Mouse (Mus musculus): ENCODE data around the gene Mb21d2.

The Mb21d2 gene

GRCm38 (mm10) chr16:28928815-28929685 is at the start of gene Mb21d2:
TSS of gene Mb21d2 (minus strand) at chr16:28929673.
- no peak for DNase-seq (ENCODE audit: low read depth)

DNA sequence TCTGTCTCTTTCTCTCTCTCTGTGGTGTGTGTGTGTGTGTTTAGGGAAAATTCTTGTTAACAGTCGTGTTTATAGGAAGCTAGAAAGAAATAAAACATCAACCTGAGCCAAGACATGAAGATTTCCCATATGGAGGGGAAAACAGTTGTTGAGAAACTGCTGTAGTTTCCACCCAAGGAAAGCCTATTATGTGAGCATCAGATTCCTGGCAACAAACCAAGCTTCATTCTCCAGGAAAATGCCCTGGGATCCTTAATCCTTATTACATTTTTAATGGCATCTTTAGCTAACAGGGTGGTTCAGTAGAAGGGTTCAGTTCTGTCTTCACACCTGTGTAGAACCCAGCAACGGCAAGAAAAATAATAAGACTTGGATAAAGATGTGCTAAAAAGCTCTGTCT is 36.8 kb upstream of the Mb21d2 start:
- DNase-seq (ENCODE audit: low read depth), result no peak

GRCm38 (mm10) chr16:28964048-28964447 is 34.6 kb upstream of the Mb21d2 start:
- no peak for DNase-seq (ENCODE audit: low read depth)

DNA sequence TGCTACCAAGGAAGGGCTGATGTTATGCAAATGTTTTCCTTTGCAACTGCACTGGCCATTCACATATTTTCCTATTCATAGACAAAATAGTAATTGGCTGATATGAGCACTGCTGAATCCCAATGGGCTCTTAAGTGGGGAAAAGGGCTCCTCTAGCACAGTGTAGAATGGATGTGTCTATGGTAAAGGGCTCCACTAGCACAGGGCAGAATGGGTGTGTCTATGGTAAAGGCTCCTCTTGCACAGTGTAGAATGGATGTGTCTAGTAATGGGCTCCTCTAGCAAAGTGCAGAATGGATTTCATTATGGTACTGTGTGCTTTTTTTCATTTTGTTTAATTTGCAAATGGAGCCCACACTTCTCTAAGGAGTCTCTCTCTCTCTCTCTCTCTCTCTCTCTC is 33.5 kb upstream of the Mb21d2 start:
- DNase-seq (ENCODE audit: low read depth), result no peak

DNA sequence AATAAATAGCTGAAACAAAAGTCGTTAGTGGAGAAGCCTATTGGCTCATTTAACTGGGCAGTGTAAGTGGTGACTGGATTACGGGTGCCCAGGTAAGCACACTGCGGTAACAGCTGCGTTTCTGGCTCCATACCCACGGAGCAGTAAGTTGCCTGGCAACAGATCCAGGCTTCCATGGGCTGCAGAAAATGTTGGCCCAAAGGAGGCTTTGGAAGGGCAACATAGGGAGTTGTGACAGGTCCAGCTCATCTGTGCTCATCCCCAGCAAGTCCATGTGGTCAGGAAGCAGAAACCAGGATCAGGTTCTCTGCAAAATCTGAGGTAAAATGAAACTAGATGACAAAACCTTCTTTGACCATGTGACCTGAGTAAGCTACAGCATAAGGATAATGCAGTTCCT is 20.3 kb upstream of the Mb21d2 start:
- no peak for DNase-seq (ENCODE audit: low read depth)

- DNase-seq (ENCODE audit: low read depth), result no peak
Measured at GRCm38 (mm10) chr16:28943254-28943653, 13.8 kb upstream of the Mb21d2 start.

GRCm38 (mm10) chr16:28936181-28936792 is 6.8 kb upstream of the Mb21d2 start:
- no peak for DNase-seq (ENCODE audit: low read depth)

DNA sequence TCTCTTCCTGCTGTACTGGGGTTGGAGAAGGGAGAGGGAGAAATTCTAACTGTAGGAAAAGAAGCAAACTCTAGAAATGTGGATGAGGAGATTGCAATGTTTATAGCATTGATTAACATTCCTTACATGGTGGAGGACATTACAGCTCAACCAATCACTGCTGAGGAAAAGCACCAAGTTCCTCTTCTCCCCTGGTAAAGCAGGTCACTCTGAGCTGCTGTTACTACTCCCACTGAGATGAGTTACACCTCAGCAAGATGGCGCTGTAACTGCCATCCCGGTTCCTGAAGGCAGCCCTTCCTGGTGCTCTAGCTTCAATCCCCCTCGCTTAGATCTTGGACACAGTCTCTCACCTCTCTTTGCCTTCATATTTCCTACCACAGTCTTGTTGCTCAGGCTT is 6.2 kb upstream of the Mb21d2 start:
- DNase-seq (ENCODE audit: low read depth), result no peak

GRCm38 (mm10) chr16:28931213-28931612 is 1.7 kb upstream of the Mb21d2 start:
- no peak for DNase-seq (ENCODE audit: low read depth)

- no peak for DNase-seq (ENCODE audit: low read depth)
Measured at GRCm38 (mm10) chr16:28930426-28930825, 953 bp upstream of the Mb21d2 start.

DNA sequence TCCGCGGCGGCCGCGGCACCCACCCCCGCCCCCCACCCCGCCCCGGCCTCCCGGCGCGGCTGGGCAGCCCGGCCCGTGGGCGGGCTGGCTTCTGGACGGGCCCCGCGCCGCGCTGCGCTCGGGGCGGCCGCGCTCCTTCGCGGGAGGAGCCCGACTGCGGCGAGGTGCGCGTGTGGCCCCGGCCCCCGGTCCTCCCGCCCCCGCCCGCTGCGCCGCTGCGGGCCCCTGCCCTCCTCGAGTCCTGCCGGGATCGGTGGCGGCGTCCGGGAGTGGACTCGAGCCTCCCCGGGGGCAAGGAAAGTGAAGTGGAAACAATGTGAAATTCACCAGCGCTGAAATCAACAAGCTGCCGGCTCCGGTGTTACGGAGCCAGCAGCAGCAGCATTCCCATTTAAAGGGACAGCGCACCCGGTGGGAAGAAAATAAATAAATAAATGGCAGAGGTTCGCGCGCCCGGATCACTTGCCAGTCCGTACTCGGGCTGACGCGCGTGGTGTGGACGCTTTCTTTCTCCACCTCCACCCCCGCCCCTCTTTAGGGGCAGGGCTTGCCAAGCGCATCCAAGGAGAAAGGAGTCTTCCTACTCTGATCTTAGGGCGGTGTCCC is 316 bp upstream of the Mb21d2 start:
- DNase-seq (ENCODE audit: low read depth), result no peak

DNA sequence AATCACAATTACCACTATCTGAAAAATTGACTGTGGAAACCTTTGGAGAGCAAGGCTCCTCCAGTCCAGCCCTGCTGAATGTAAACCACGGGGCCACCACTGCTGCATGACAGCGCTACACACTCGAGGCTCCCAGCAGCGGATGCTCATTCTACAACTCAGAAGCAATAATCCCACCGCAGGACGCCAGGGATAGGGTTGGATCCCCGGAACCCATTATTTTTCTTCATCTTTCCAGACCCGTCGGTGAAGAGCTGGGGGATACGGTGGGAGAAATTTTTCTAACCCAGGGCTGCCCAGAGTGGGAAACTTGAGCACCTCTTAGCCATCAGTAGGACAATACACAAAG is 1.0 kb downstream of the Mb21d2 start:
- DNase-seq (ENCODE audit: low read depth), result no peak

DNA sequence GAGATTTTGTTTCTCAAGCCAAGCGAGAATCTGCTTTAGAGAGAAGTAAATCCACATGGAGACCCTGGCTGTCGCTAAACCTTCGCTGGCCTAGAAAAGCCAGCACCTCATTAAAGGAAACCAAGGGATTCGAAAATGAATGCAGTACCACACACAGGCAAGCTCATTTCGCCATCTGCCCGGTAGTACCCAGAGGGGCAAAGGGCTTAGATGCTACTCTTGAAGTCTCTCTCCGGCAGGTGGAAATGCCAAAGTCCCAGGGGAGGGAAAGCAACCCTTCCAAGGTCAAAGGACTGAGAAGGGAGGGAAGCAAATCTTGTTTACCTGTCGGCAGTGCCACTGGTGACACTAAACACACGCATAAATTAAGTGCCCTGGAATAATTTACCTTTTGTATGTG is 2.1 kb downstream of the Mb21d2 start:
- DNase-seq (ENCODE audit: low read depth), result no peak

GRCm38 (mm10) chr16:28919320-28919885 is 10.1 kb downstream of the Mb21d2 start:
- DNase-seq (ENCODE audit: low read depth), result no peak

GRCm38 (mm10) chr16:28915362-28915761 is 14.1 kb downstream of the Mb21d2 start:
- DNase-seq (ENCODE audit: low read depth), result no peak

- DNase-seq (ENCODE audit: low read depth), result no peak
Measured at GRCm38 (mm10) chr16:28914709-28915108, 14.8 kb downstream of the Mb21d2 start.

DNA sequence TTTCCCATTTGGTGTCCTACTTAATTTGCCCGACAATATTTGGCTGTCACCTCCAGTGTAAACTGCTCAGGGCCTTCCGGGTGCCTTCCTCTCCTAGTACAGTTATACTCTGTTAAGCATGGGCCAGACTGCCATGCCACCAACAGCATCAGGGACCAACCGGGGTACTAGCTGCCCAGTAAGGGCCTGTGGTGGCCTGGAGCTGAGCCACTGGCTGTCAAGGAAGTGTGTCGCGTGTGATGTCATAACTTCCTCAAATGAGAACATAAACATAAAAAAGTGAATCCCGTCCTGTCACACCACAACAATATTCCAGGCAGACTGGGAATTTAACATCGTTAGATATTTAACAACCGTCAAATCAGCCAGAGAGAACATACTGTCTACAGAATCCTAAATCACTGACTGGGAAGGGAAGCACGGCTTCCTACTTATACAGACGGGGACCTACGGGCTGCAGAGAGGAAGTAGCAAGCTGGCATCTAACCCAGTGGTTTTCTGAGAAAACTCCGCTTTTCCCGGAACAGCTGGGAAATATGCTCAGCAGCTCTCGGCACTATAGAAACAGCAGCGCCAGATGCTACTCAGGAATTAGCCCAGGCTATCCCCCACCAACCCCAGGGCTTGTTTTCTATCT is 17.9 kb downstream of the Mb21d2 start:
- DNase-seq (ENCODE audit: low read depth), result no peak

- DNase-seq (ENCODE audit: low read depth), result no peak
Measured at GRCm38 (mm10) chr16:28906370-28907275, 22.9 kb downstream of the Mb21d2 start.

- no peak for DNase-seq (ENCODE audit: low read depth)
Measured at GRCm38 (mm10) chr16:28905567-28906289, 23.7 kb downstream of the Mb21d2 start.
